Mouse (Mus musculus) erythroid progenitor cell, adult 5-6 weeks (primary cell): ENCODE measurements around the gene Gm3015. TPM values are rescaled to one million over a fixed set of nuclear protein-coding genes. Genes with fewer than 3 reads are reported as not detected.
"Not testable (repeated sequence)": the region's sequence is repeated elsewhere in the genome, so short reads cannot be mapped to it uniquely, and the experiment has no call there.

Experiments used
- ATAC-seq: replicated peaks from 2 replicates; pipeline ENCODE4 v1.8.0; 2016; ENCODE audit warnings: moderate number of reproducible peaks, mild to moderate bottlenecking, moderate TSS enrichment, inconsistent platforms; ENCODE audit not compliant: poor library complexity, low FRiP score, severe bottlenecking
- total RNA-seq, 2 experiments: library from RNA; stranded (forward) in 1 of 2; stranded (reverse) in 1 of 2; fragments of 150-400 nt in 1 of 2; fragments of 186-747, 209-891 nt in 1 of 2; gene quantifications; 2 replicates each; pipeline versions ENCODE4 v1.2.3 to v1.2.4; 2015 to 2017; ENCODE audit warnings: low replicate concordance in 2 of 2

Gene Gm3015
- total RNA-seq (2015; ENCODE audit: low replicate concordance) (not detected in 2 replicates), total RNA-seq (2017; ENCODE audit: low replicate concordance) (not detected in 2 replicates)

GRCm38 (mm10) chr14:42768721-42769120 is at the start of gene Gm3015:
Gm3015 (minus strand) TSS chr14:42768821.
- ATAC-seq, result not testable (repeated sequence)

- ATAC-seq, result not testable (repeated sequence)
These were observed 29.3 kb upstream of the Gm3015 start, which contains the start of gene Gm10377 for GRCm38 (mm10) chr14:42797887-42798286. Gm10377 (minus strand) TSS chr14:42797987.

Other genes starting within 250 kb of the Gm3015 start
- gene Gm8024, start 244.5 kb downstream of the Gm3015 start, total RNA-seq (2015; ENCODE audit: low replicate concordance), result not detected in 2 replicates
- not detected in 2 replicates for gene Gm8024, start 244.5 kb downstream of the Gm3015 start, total RNA-seq (2017; ENCODE audit: low replicate concordance)
- not detected in 2 replicates for gene Gm17124, start 168.9 kb downstream of the Gm3015 start, total RNA-seq (2015; ENCODE audit: low replicate concordance)
- not detected in 2 replicates for gene Gm17124, start 168.9 kb downstream of the Gm3015 start, total RNA-seq (2017; ENCODE audit: low replicate concordance)
- not detected in 2 replicates for gene Gm3633, start 126.9 kb downstream of the Gm3015 start, total RNA-seq (2015; ENCODE audit: low replicate concordance)
- gene Gm3633, start 126.9 kb downstream of the Gm3015 start, total RNA-seq (2017; ENCODE audit: low replicate concordance), result not detected in 2 replicates
- gene Gm10378, start 112.9 kb downstream of the Gm3015 start, total RNA-seq (2015; ENCODE audit: low replicate concordance), result not detected in 2 replicates
- not detected in 2 replicates for gene Gm10378, start 112.9 kb downstream of the Gm3015 start, total RNA-seq (2017; ENCODE audit: low replicate concordance)
- not detected in 2 replicates for gene Gm10377, start 29.2 kb upstream of the Gm3015 start, total RNA-seq (2015; ENCODE audit: low replicate concordance)
- not detected in 2 replicates for gene Gm10377, start 29.2 kb upstream of the Gm3015 start, total RNA-seq (2017; ENCODE audit: low replicate concordance)
- not detected in 2 replicates for gene Gm21977, start 84.7 kb upstream of the Gm3015 start, total RNA-seq (2015; ENCODE audit: low replicate concordance)
- gene Gm21977, start 84.7 kb upstream of the Gm3015 start, total RNA-seq (2017; ENCODE audit: low replicate concordance), result not detected in 2 replicates
- gene Gm8082, start 224.8 kb upstream of the Gm3015 start, total RNA-seq (2015; ENCODE audit: low replicate concordance), result not detected in 2 replicates
- not detected in 2 replicates for gene Gm8082, start 224.8 kb upstream of the Gm3015 start, total RNA-seq (2017; ENCODE audit: low replicate concordance)
- gene Gm10376, start 246.8 kb upstream of the Gm3015 start, total RNA-seq (2015; ENCODE audit: low replicate concordance), result not detected in 2 replicates
- not detected in 2 replicates for gene Gm10376, start 246.8 kb upstream of the Gm3015 start, total RNA-seq (2017; ENCODE audit: low replicate concordance)